Mouse (Mus musculus): ENCODE data around the gene Arhgef2. TPM values are rescaled to one million over a fixed set of nuclear protein-coding genes. Genes with fewer than 3 reads are reported as not detected.

Gene Arhgef2
- polyA plus RNA-seq, 1 experiment from 2014 or later, result 97.9 TPM

DNA sequence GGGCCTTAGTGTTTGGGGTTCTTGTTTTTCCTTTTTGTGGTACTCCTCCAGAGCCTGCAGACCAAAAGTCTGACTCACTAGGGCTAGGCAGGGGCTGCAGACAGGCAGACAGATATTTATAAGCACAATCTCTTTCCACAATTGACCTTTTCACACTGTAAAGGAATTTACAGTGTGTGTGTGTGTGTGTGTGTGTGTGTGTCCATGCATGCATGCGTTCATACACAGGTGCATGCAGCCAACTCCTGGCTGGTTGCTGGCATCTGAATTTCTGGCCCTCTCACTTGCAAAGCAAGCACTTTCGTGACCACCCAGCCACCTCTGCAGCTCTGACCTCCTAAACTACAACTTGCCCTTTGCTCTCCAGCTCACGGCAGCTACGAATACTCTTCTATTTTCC is 3.3 kb downstream of the Arhgef2 start:
- H3K4me3 ChIP-seq (replicated peaks), result no peak overlapping the region
- H3K4me1 ChIP-seq, result peaks cover 11% of the 10 kb centered on the region
- H3K27ac ChIP-seq (replicated peaks), result no peak overlapping the region
- H3K9me3 ChIP-seq (replicated peaks), result no peaks in the 10 kb centered on the region
- no peaks in the 10 kb centered on the region for H3K27me3 ChIP-seq
- ATAC-seq (ENCODE audit: insufficient number of reproducible peaks, low FRiP score, low TSS enrichment, low read depth), result no peak
- H3K9ac ChIP-seq, result no peak overlapping the region
- WGBS, result 72% methylated on average over 4 of the region's 4 CpGs
- no peaks in the 10 kb centered on the region for H3K36me3 ChIP-seq
- no peak overlapping the region for H3K4me2 ChIP-seq (replicated peaks)

DNA sequence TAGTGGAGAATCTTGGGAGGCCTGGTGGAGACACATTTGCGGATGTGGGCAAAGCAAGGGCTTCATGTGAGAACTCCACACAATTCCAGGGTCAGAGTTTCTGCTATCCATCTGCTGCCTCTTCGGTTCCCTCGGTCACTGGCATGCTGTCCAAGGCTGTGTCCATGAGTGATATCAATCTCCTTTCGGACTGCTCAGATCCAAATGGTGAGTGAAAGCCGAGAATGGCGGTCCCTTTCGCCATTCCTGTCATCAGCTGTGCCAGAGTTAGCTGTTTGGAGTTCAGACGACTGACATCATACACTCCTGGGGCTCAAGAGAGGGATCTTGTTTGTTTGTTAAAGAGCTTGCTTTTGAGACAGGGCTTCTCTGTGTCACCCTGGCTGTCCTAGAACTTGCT is 8.7 kb downstream of the Arhgef2 start:
- ATAC-seq (ENCODE audit: insufficient number of reproducible peaks, low FRiP score, low TSS enrichment, low read depth), result no peak
- WGBS, result 71% methylated on average over 8 of the region's 8 CpGs
- Histone ChIP-seq H3K27ac (replicated peaks) (no peak overlapping the region), H3K9ac (no peak overlapping the region), H3K4me1 (peaks cover 23% of the 10 kb centered on the region), H3K4me3 (replicated peaks) (no peak overlapping the region), H3K36me3 (no peaks in the 10 kb centered on the region), H3K27me3 (no peaks in the 10 kb centered on the region), H3K9me3 (replicated peaks) (no peaks in the 10 kb centered on the region), H3K4me2 (replicated peaks) (no peak overlapping the region)

DNA sequence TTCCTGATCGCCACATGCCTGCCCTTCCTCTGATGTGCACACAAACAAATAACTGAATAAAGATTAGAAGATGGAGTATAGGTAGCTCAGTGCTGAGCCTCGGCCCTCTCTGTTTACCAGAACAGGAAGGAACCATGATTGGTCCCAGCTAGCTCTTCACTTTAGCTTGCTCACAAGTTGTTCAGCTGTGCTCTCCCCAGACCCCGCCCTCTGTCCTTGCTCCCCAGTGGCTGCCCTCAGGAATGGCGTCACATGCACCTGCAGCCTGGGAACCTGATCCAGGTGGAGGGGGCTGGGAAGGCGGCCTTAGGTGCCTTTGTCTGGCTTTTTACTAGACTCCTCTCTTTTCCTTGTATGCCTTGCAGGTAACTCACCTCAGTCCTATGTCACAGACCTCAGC is 9.4 kb downstream of the Arhgef2 start:
- ATAC-seq (ENCODE audit: insufficient number of reproducible peaks, low FRiP score, low TSS enrichment, low read depth), result peak; percentile 51
- no peaks in the 10 kb centered on the region for H3K36me3 ChIP-seq
- no peak overlapping the region for H3K4me2 ChIP-seq (replicated peaks)
- H3K4me1 ChIP-seq, result peaks cover 30% of the 10 kb centered on the region
- no peaks in the 10 kb centered on the region for H3K9me3 ChIP-seq (replicated peaks)
- peak overlapping the region; percentile 79 for H3K27ac ChIP-seq (replicated peaks)
- no peak overlapping the region for H3K4me3 ChIP-seq (replicated peaks)
- H3K9ac ChIP-seq, result no peak overlapping the region
- H3K27me3 ChIP-seq, result no peaks in the 10 kb centered on the region
- 49% methylated on average over 5 of the region's 5 CpGs for WGBS

DNA sequence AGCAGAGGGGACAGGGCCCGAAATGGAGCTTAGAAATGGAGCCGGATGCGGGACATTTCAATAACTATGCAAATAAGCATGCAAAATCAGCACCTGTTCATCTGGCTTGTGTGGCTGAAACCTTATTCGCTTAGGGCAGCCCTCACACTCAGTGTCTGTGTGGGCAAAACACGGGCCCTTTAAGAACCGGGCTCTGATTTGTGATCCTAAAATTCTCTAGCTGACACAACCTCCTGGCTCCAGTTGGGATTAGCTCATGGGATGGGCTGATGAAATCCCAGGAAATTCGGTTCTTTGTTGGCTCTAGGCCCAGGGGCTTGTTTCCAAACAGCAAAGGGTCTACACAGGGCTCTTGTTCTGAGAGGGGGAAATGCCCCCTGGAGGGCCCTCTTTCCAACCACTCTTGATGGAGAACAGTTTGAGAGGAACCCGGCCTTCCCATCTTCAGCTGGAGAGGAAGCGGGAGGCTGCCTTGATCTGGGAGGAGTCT is 10.2 kb downstream of the Arhgef2 start:
- 0 out of 2 replicates have a peak overlapping the region, but pooled peaks have one; percentile 1 for H3K9ac ChIP-seq

DNA sequence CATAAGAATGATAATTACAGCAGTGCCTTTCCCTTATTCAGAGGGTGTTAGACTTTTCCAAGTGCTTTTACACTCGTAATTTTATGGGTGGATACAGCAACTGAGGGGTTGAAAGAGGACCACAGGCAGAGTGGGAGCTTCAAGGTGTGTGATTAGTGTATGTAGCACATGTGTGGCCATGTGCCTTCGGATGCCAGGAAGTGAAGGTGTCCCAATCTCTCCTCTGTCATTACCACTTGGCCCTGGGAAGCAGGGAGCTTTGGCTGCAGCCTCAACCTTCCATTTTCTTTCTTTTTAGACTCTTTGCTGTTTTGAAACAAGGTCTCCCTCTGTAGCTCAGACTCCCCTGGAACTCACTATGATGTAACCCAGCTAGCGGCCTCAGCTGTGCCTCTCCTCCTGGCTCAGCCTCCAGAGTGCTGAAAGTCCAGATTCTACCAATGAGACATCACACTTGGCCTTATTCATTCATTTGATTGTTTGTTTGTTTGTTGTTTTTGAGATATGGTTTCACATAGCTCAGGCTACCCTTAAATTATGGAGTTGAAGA is 11.3 kb downstream of the Arhgef2 start:
- Histone ChIP-seq H3K36me3 (no peaks in the 10 kb centered on the region), H3K9me3 (replicated peaks) (no peaks in the 10 kb centered on the region), H3K27ac (replicated peaks) (0 out of 2 replicates have a peak overlapping the region, but pooled peaks have one; percentile 79), H3K4me2 (replicated peaks) (peak overlapping the region; percentile 28), H3K4me1 (peaks cover 38% of the 10 kb centered on the region), H3K9ac (no peak overlapping the region), H3K4me3 (replicated peaks) (peak overlapping the region; percentile 24; the same call in 1 of the 2 replicates), H3K27me3 (no peaks in the 10 kb centered on the region)
- 68% methylated on average over 3 of the region's 3 CpGs for WGBS
- no peak for ATAC-seq (ENCODE audit: insufficient number of reproducible peaks, low FRiP score, low TSS enrichment, low read depth)

More for the DNA sequence above, 10.2 kb downstream of the Arhgef2 start:
- Histone ChIP-seq H3K27me3 (no peaks in the 10 kb centered on the region), H3K36me3 (no peaks in the 10 kb centered on the region), H3K9me3 (replicated peaks) (no peaks in the 10 kb centered on the region), H3K4me2 (replicated peaks) (peak overlapping the region; percentile 28), H3K4me3 (replicated peaks) (peak overlapping the region; percentile 24), H3K4me1 (peaks cover 37% of the 10 kb centered on the region), H3K27ac (replicated peaks) (peak overlapping the region; percentile 79)
- 26% methylated on average over 9 of the region's 9 CpGs for WGBS
- ATAC-seq (ENCODE audit: insufficient number of reproducible peaks, low FRiP score, low TSS enrichment, low read depth), result peak; percentile 68

DNA sequence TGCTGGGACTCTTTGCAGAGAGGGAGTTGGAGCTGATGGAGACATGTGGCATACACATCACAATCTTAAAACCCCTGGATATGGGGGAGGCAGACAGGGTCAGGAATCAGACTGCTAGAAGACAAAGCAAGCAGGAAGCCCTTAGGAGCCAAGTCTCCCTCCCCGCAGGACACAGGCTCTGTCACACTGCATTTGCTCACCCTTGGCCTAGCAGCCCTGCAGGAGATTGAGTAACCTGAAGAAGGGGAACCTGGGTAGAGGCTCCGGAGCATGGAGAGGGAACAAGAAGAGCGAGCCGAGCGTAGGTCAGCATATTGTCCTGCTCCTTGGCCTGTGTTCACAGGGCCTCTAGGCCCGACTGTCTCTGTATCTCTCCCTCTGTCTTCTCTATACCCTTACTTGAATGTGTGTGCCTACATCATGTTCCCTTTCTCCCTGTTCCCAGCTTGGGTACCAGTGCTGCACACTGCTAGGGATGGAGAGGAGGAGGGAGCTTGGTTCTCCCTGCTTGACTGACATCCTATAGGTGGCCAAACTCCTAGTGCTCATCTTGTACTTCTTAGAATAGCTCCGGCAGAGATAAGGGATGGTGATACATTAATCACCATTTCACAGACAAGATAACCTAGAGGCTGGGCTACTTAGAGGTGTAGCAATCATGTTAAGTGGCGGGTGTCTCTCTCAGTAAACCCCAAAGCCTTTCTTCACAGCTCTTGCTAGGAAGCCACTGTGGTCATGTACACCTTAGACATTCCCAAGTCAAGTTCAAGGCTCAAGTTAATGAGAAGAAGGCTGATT is 12.5 kb downstream of the Arhgef2 start:
- H3K36me3 ChIP-seq, result no peaks in the 10 kb centered on the region
- H3K9ac ChIP-seq, result no peak overlapping the region
- 71% methylated on average over 8 of the region's 8 CpGs for WGBS
- no peak overlapping the region for H3K4me3 ChIP-seq (replicated peaks)
- no peaks in the 10 kb centered on the region for H3K27me3 ChIP-seq
- ATAC-seq (ENCODE audit: insufficient number of reproducible peaks, low FRiP score, low TSS enrichment, low read depth), result no peak
- peak overlapping the region; percentile 34; the same call in 1 of the 2 replicates for H3K27ac ChIP-seq (replicated peaks)
- no peaks in the 10 kb centered on the region for H3K9me3 ChIP-seq (replicated peaks)
- no peak overlapping the region for H3K4me2 ChIP-seq (replicated peaks)
- peaks cover 46% of the 10 kb centered on the region for H3K4me1 ChIP-seq

DNA sequence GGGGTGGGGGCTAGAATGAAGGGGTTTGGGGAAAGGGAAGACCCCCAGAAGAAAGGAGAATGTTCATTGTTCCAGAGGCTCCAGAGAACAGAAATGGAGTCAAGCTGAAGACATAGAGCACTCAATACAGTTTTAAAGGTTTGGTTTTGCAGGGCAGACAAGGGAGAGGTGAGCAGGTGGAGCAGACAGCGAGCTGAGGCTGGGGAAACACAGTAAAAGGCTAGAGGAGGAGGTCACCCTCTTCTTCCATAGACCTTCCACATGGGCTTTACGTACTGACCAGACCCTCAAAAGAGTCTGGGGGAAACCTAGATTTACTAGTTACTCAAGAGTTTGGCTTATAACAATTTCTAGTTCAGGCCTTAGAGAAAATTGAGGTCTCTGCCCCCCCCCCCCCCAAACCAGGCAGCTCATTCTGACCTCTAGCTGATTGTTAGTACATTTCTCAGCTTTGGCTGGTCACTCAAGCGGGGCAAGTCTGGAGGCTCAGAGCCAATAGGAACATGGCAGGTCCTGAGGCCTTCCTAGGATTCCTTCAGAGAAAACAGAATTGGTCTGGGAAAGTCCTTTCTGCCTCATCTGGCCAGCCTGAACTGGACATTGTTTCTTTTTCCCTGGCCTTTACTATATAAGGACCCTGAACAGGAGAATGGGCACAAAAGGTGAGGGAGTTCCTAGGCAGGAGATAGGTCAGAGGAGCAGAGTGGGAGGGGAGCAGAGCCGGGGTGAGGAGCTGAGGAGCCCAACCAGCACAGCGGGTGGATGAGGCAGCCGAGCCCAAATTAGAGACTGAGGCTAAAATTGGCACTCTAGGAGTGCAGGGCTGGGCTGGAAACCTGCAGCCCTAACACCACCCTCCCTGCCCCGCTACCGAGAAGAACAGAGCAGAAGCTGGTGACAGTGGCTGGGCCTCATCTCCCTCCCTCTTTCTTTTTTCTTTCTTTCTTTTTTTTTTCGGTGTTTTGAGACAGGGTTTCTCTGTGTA is 13.6 kb downstream of the Arhgef2 start:
- Histone ChIP-seq H3K27me3 (no peaks in the 10 kb centered on the region), H3K4me3 (replicated peaks) (no peak overlapping the region), H3K36me3 (no peaks in the 10 kb centered on the region), H3K9ac (no peak overlapping the region), H3K4me2 (replicated peaks) (peak overlapping the region; percentile 80; the same call in 1 of the 2 replicates), H3K4me1 (peaks cover 57% of the 10 kb centered on the region), H3K9me3 (replicated peaks) (no peaks in the 10 kb centered on the region), H3K27ac (replicated peaks) (0 out of 2 replicates have a peak overlapping the region, but pooled peaks have one; percentile 2)
- ATAC-seq (ENCODE audit: insufficient number of reproducible peaks, low FRiP score, low TSS enrichment, low read depth), result no peak
- 55% methylated on average over 9 of the region's 9 CpGs for WGBS

DNA sequence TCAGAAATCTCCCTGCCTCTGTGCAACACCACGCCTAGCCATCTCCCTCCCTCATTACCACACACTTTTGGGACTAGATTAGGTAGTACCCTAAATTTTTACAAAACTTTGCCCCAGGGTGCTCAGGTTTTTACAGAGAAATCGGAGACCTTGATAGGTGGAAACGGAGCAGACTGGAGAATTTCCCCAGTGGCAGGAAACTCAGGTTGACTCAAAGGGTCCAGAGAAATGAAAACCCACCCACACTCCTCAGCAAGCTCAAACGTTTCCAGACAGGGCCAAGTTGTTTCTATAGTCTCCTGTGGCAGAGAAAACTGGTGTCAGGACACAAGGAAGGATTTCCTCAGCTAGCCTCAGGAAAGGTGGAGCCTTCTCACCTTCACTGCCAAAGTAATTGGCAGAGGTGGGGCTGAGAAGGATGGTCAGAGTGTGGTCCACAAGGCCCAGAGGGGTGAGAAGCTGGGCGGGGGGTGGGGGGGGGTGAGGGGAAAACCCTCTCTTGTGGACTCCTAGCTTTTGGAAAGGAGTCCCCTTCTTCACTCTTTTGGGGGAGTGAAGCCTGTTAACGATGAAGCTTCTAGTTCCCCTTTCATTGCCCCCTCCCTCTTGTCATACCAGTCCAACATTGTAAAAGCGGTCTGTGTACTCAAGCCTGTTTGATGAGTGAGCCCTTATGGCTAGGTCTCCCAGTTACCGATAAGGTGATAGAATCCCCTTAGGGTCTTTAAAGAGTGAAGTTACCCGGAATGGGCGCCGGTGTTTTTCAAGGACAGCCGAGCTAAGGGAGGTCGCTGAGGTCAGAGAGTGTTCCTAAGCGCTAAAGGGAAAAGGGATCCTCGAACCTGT is 14.6 kb downstream of the Arhgef2 start:
- WGBS, result 10% methylated on average over 15 of the region's 15 CpGs
- H3K4me1 ChIP-seq, result peaks cover 67% of the 10 kb centered on the region
- peak overlapping the region; percentile 80 for H3K4me2 ChIP-seq (replicated peaks)
- H3K9me3 ChIP-seq (replicated peaks), result no peaks in the 10 kb centered on the region
- peak overlapping the region; percentile 89 for H3K4me3 ChIP-seq (replicated peaks)
- ATAC-seq (ENCODE audit: insufficient number of reproducible peaks, low FRiP score, low TSS enrichment, low read depth), result no peak
- no peaks in the 10 kb centered on the region for H3K27me3 ChIP-seq
- peak overlapping the region; percentile 97 for H3K27ac ChIP-seq (replicated peaks)
- no peaks in the 10 kb centered on the region; the same call in 1 of the 2 replicates for H3K36me3 ChIP-seq
- peak overlapping the region; percentile 90 for H3K9ac ChIP-seq

DNA sequence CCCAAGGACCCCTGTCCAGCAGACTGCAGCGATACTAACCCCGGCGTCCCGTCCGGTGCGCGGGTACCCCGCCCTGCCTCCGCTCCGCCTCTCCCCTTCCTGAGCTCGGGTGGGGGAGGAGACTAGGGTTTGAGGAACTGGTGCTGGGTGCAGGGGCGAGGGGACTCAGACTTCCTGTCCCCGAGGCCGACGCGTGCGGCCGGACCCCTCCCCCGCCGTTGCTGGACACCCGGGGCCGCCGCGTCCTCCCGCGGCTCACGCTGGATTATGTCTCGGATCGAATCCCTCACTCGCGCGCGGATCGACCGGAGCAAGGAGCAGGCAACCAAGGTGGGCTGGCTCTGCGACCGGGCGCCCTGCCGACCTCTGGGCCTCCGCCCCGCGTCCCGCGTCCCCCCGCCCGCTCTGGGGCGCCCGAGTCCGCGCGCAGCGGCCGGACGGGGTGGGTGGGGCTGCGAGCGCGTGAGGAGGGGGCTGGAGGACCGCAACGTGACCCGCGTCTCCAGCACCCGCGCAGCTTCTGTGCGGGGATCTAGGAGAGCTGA is 15.3 kb downstream of the Arhgef2 start:
- WGBS, result 0% methylated on average over 61 of the region's 64 CpGs
- H3K27me3 ChIP-seq, result no peaks in the 10 kb centered on the region
- no peaks in the 10 kb centered on the region for H3K9me3 ChIP-seq (replicated peaks)
- peak overlapping the region; percentile 97 for H3K27ac ChIP-seq (replicated peaks)
- peak overlapping the region; percentile 80 for H3K4me2 ChIP-seq (replicated peaks)
- peak overlapping the region; percentile 89 for H3K4me3 ChIP-seq (replicated peaks)
- H3K4me1 ChIP-seq, result peaks cover 66% of the 10 kb centered on the region
- no peaks in the 10 kb centered on the region; the same call in 1 of the 2 replicates for H3K36me3 ChIP-seq
- peak; percentile 77 for ATAC-seq (ENCODE audit: insufficient number of reproducible peaks, low FRiP score, low TSS enrichment, low read depth)
- H3K9ac ChIP-seq, result peak overlapping the region; percentile 90

Measured in embryonic facial prominence, embryonic 15.5 days (tissue).